Mouse (Mus musculus): ENCODE results near the gene Gm21319.
"Not testable (repeated sequence)": the region's sequence is repeated elsewhere in the genome, so short reads cannot be mapped to it uniquely, and the experiment has no call there.

Gm21319 gene

GRCm38 (mm10) chr12:87775655-87776054 lies at the start of gene Gm21319:
Gm21319 (minus strand) TSS chr12:87775755.
- not testable (repeated sequence) for DNase-seq (ENCODE audit: low spot score)

- not testable (repeated sequence) for DNase-seq (ENCODE audit: low spot score)
These were observed 40.7 kb upstream of the Gm21319 start, which contains the start of gene BB287469 for GRCm38 (mm10) chr12:87816277-87816676. BB287469 (plus strand) TSS chr12:87816577.

GRCm38 (mm10) chr12:87797971-87798370 lies 22.4 kb upstream of the Gm21319 start:
- not testable (repeated sequence) for DNase-seq (ENCODE audit: low spot score)

- DNase-seq (ENCODE audit: low spot score) = not testable (repeated sequence)
These were observed 19.7 kb upstream of the Gm21319 start, which contains the start of gene Gm21936 for GRCm38 (mm10) chr12:87795212-87795611. Gm21936 (plus strand) TSS chr12:87795512.
